Mouse (Mus musculus) embryonic fibroblast, embryonic 13.5 days (primary cell): ENCODE measurements around the gene Ehd3.
"Not testable (repeated sequence)": the region's sequence is repeated elsewhere in the genome, so short reads cannot be mapped to it uniquely, and the experiment has no call there.

Experiments used
- CTCF ChIP-seq: IDR thresholded peaks from 2 replicates; pipeline ENCODE4 v1.5.1; 2011; ENCODE audit warnings: mild to moderate bottlenecking, control low read depth, low read length, moderate library complexity, borderline replicate concordance; ENCODE audit not compliant: insufficient read depth
- POLR2A ChIP-seq: IDR thresholded peaks from 2 replicates; pipeline ENCODE4 v1.6.1; 2011; ENCODE audit warnings: low read depth, mild to moderate bottlenecking, control low read depth, low read length, moderate library complexity

DNA sequence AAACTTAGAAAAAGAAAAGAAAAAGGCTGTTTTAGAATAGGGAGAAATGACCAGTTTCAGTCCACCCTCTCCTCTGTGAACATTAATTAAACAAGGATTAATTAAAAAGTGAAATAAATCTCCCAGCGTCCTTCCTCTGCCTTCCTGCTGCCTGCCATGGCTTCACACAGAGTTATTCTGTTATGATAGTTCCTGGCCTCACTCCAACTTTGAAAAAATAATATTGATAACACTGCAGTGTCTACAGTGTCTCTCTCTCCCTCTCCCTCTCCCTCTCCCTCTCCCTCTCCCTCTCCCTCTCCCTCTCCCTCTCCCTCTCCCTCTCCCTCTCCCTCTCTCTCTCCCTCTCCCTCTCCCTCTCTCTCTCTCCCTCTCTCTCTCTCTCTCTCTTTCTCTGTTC lies 35.9 kb downstream of the Ehd3 start:
- not testable (repeated sequence) for TF ChIP-seq POLR2A, CTCF
